Mouse (Mus musculus) spleen, postnatal 10 days (tissue): Measurements from ENCODE around the gene Ryr1.

Source experiments
- DNase-seq, 2 experiments: peaks; one replicate each; pipeline ENCODE4 v3.0.0; 2021 to 2022; ENCODE audit warnings: low spot score in 2 of 2

Gene Ryr1

GRCm38 (mm10) chr7:29124970-29125369 is at the start of gene Ryr1:
Gene Ryr1, minus strand, starts transcription at chr7:29125179.
- peak in 1 of 2 experiments; percentile 69 for DNase-seq

- DNase-seq = no peak
Observed at GRCm38 (mm10) chr7:29172390-29173016, 47.5 kb upstream of the Ryr1 start.

DNA sequence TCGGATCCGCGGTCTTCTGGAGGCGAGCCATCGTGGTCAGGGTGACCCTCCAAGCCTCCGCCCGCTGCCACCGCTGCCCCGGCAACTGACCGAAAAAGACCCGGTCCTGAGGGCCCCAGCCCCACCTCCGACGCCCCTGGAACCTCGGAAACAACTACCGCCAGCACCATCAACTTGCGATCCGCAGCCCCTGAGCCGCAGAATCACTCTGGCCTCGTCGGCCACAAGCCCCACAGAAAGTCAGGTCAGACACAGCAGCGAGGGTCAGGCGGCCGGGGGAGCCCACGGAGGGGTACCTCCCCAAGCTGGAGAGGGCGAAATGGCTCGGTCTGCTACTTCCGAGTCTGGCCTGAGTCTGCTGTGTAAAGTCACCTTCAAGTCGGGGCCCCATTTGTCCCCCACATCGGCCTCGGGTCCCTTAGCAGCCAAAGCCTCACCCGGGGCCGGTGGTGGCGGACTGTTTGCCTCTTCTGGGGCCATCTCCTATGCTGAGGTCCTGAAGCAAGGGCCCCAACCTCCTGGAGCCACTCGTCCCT is 46.7 kb upstream of the Ryr1 start:
- DNase-seq = no peak

DNA sequence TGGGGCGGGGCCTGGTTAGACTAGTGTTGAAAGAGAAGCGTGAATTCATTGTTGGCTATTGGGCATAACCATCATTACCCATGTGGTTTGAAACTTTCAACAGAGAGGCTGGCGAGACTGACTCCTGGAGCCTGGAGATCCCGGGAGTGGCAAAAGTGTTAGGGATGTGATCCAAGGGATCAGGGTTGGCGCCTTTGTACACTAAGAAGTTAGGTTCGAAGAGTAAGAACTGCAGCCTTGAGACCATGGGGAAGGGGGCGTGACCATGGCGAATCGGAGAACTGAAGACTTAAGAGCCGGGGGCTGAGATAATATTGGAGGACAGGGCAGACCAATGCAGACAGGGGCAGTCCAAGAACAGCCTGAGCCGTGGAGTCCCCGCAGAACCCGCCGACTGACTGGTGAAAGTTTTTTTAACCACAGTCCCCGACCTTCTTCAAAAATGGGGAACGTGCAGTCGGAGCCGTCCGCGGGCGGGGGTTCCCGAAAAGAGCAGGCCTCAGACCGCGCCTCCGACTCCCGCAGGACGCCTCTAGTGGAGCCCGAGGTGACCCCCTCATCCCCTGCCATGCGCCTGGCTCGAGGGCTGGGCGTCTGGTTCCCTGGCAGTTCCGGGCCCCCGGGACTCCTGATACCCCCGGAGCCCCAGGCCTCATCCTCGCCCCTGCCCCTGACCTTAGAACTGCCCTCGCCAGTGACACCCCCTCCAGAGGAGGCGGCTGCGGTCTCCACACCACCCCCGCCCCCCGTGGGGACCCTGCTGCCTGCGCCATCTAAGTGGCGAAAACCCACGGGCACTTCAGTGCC is 46.0 kb upstream of the Ryr1 start:
- DNase-seq = peak in 1 of 2 experiments; percentile 54

GRCm38 (mm10) chr7:29170066-29170754 is 45.2 kb upstream of the Ryr1 start, which contains the start of the genes Ggn and Spred3:
Gene Ggn, plus strand, starts transcription at chr7:29170210.
Gene Spred3, minus strand, starts transcription at chr7:29170411.
- peak; percentile 45 to 74 for DNase-seq

DNA sequence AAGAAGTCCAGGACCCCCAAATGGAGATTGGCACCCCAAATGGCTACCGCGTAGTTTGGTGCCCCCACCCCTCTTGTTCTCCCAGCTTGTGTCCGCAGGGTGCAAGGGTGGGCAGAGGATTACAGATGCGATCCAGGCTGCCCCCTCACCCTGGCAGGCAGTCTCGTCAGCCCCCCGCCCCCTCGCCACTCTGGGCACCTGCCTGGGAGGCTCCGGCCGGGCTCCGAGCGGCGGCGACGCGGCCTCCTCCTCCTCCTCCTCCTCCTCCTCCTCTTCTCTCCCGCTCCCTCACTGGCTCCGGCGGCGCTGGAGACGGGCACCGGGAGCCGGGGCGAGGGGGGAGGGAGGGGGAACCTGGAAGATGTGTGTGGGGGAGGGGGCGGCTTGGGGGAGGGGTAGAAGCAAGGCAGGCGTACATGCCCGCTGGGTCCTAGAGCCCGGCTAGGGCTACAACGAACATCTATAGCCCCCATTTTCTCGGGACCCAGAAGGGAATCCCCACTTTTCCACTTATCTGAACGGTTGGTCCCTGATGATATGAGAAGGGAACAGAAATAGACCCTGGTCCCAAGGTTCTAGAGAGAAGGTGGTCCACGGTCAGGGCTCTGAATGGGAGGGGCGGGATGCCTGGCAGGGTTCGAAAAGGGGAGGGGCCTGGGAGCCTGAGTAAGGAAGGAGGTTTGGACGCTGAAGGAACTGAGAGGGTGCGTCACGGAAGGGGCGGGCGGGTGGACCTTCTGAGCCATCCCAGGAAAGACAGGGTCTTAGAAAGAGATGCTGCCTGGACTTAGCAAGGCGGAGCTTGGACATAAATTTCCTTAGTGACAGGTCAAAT is 44.5 kb upstream of the Ryr1 start:
- DNase-seq = peak in 1 of 2 experiments; percentile 43

DNA sequence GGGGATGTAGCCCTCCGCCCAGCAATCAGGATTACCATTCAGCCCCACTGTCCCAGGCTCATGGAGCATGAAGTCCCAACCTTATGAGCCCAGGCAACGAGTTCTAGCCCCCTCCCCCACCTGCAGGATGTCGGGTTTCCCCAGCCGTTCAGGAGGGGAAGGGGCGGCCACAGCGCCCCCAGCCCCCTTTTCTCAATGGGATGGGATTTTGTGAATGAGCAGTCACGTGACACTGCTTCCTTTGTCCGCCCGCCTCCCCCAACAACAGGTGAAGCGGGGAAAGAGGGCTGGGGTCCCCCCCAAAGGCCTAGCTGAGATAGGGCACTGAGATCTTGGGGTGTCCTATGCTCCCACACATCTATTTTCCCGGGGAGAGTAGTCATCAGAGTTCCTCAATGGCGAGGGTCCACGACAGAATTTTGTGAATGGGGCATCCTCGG is 43.8 kb upstream of the Ryr1 start:
- DNase-seq = no peak

GRCm38 (mm10) chr7:29168121-29168695 is 43.2 kb upstream of the Ryr1 start:
- no peak for DNase-seq

DNA sequence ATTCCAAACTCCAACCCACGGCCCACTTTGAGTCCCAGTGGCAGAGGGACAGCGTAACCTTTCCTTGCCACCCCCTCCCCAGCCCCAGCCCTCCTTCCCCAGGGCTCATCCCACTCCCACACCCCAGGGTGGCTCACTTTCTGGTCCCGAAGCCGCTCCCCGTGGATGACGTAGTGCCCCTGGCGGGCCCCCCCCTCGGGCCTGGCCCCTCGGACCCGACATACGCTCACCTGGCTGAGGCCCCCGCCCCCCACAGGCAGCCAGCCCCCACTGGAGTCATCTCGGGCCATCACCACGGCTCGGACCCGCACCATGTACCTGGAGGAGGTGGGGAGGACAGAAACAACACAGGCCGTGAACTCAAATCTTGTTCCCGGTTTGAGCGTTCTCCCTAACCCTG is 42.7 kb upstream of the Ryr1 start:
- DNase-seq = no peak

- DNase-seq = peak in 1 of 2 experiments; percentile 55
Observed at GRCm38 (mm10) chr7:29162750-29163525, 38.0 kb upstream of the Ryr1 start.

DNA sequence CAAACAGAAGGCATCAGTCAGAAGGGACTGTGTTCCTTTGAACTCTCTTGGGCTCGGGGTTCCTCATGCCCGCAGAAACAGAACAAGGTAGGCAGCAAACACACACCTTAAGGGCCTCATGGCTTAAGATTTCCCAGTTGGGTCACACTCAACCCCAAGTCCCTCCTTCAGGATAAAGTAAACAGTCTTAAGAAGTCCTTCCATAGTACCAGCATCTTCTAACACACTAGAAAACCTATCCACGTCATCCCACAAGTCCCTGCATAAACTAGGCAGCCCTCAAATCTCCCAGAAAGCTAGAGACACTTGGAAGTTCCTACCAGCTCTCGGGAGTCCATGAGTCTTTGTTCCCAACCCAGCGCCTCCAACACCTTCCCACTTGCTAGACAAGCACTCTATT is 37.3 kb upstream of the Ryr1 start:
- no peak for DNase-seq

DNA sequence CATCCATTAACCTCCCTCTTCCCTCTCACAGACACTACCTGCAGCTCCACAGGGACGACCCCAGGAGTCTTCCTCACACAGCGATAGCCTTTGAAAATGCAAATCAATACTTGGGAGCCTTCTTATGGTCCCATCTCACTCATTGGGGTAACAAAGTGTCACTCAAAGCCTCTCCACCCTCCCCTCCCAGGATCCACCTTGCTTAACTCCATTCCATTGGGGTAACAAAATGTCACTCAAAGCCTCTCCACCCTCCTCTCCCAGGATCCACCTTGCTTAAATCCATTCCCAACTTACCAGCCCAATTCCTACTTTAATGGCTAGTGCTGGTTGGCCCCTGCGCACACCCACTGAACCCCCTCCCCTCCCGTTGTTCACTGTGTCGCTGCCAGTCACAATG is 33.3 kb upstream of the Ryr1 start:
- DNase-seq = no peak

- DNase-seq = peak in 1 of 2 experiments; percentile 76
Observed at GRCm38 (mm10) chr7:29155838-29156782, 31.1 kb upstream of the Ryr1 start, which contains the start of gene Fam98c. Gene Fam98c, minus strand, starts transcription at chr7:29156234.

GRCm38 (mm10) chr7:29155196-29155837 is 30.3 kb upstream of the Ryr1 start:
- DNase-seq = peak; percentile 72 to 91

DNA sequence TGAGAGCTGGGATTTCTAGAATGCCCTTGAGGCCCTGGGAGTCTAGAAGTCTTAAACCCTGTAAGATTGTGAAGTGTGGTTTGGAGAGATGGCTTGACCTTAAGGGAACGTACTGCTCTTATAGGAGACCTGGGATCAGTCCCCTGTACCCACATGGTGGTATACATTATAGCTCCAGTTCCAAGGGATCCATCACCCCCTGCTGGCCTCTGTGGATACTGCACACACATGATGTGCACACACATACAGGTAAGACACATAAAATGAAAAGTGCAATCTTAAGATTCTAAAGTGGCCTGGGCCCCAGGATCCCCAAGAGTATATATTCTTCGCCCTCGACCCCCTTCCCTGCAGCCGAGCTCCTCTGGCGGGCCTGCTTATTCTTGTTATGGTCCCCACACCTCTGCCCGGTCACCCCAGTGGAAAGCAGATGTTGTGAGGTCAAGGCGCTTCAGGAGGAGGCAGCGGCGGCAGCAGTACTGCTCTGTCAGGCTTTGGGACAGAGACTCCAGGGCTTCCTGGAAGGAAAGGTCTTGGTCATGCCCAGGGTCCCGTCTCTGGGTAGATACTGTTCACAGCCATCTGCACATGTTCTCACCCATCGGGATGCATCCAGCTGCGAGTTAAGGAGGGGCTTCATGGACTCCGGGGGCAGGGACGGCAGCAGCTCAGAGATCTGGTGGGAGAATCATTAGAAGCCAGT is 29.2 kb upstream of the Ryr1 start:
- no peak for DNase-seq

GRCm38 (mm10) chr7:29151486-29151885 is 26.5 kb upstream of the Ryr1 start:
- no peak for DNase-seq

- no peak for DNase-seq
Observed at GRCm38 (mm10) chr7:29148771-29149170, 23.8 kb upstream of the Ryr1 start.
